In the genomic region with DNA sequence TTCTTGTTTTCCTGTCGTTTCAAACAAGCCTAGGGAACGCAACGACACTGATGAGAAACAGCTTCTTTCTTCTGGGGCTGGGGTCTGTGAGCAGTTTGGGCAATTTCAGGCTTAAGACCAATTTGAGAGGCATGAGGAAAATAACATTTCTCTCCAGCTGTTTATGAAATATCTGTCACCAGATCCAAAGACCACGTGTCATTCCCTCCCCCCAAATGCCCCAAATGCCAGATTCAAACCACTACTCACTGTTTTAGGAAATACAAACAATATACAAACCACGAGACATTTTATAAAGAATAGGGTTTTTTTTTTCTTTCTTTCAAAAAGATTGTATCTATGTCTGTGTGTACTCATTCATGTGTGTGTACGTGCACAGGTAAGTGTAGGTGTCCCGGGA, we compare ENCODE assay signal across 28 mouse cellular contexts. TPM values are rescaled to one million over a fixed set of nuclear protein-coding genes. Genes with fewer than 3 reads are reported as not detected.
DNase-seq lines count a peak whose midpoint lies in the region; ATAC-seq and TF ChIP-seq lines count a peak whose summit lies in the region.
"Had no signal": no experiment of that assay in that cellular context is flagged by ENCODE, and none has a peak within 500 bp of the region (broad histone marks: within the 10 kb centered on the region; RNA-seq: fewer than 3 reads in every experiment).

No protein-coding gene starts in this region.

- TF ChIP-seq CTCF in C2C12 (IDR thresholded peaks at IDR 0.05; ENCODE audit: control insufficient read depth, insufficient read depth, insufficient read length) = no peak
- TF ChIP-seq CTCF in embryonic fibroblast, embryonic 13.5 days (IDR thresholded peaks at IDR 0.05; ENCODE audit: borderline replicate concordance, insufficient read depth, low read length) = no peak
- TF ChIP-seq CTCF in thymus, adult 2 months (IDR thresholded peaks at IDR 0.05; ENCODE audit: borderline replicate concordance, control insufficient read depth, extremely low read depth, insufficient read depth, low read length, poor library complexity) = no peak

- no peaks in the 10 kb centered on the region for H3K79me3 ChIP-seq in C2C12 (ENCODE audit: low read depth)

- H3K4me2 ChIP-seq in embryonic facial prominence, embryonic 12.5 days (replicated peaks) = no peak overlapping the region
- H3K4me2 ChIP-seq: embryonic facial prominence, embryonic 13.5 days; forebrain, embryonic 12.5 days had no signal

- H3K9me3 ChIP-seq in embryonic facial prominence, embryonic 12.5 days = no peaks in the 10 kb centered on the region
- H3K9me3 ChIP-seq: embryonic facial prominence, embryonic 13.5 days; forebrain, embryonic 10.5 days; forebrain, embryonic 12.5 days had no signal

- H3K27ac ChIP-seq in embryonic facial prominence, embryonic 12.5 days = peak overlapping the region; percentile 19; the same call in 1 of the 2 replicates
- peak overlapping the region; percentile 93 for H3K27ac ChIP-seq in embryonic fibroblast, embryonic 13.5 days (ENCODE audit: insufficient read depth, low read length)
- no peak overlapping the region for H3K27ac ChIP-seq in thymus, adult 2 months (ENCODE audit: control insufficient read depth, insufficient read depth, low read length)
- H3K27ac ChIP-seq: embryonic facial prominence, embryonic 13.5 days; forebrain, embryonic 10.5 days; forebrain, embryonic 12.5 days had no signal

- no peak for ATAC-seq in embryonic facial prominence, embryonic 12.5 days (ENCODE audit: insufficient number of reproducible peaks, insufficient read depth, low FRiP score, low TSS enrichment)
- ATAC-seq: activated CD4-positive, CD25-positive, alpha-beta regulatory T cell, adult 4 months; forebrain, embryonic 14.5 days; forebrain, embryonic 16.5 days had no signal

- DNase-seq in 3T3-L1 (ENCODE audit: low read depth, low spot score) = peak; percentile 39
- no peak for DNase-seq in heart, postnatal 14 days
- DNase-seq in frontal cortex, postnatal 10 days (ENCODE audit: low spot score in 2 of 2) = no peak
- no peak for DNase-seq in lung, postnatal 25 days (ENCODE audit: low spot score)
- no peak for DNase-seq in thymus, adult 2 months
- DNase-seq: adrenal gland, adult 8-10 months; adrenal gland, postnatal 14 days; adrenal gland, postnatal 36 days; B cell, adult 2 months; cerebellum, adult 11 months; cerebellum, adult 18-20 months; cerebellum, adult 8-10 months; cerebellum, adult 9-11 months; cerebellum, postnatal 14 days had no signal

- H3K79me2 ChIP-seq in C2C12 (ENCODE audit: control insufficient read depth, insufficient read depth) = no peaks in the 10 kb centered on the region

- no peak overlapping the region for H3ac ChIP-seq in C2C12 (ENCODE audit: control insufficient read depth, insufficient read length, low read depth)

- intact Hi-C loops in heart, postnatal 14 days (cut with DNase I) = no loop called here

- WGBS in embryonic facial prominence, embryonic 12.5 days = 49% methylated on average over 7 of the region's 7 CpGs
- WGBS in thymus, adult 2 months = 57% methylated on average over 7 of the region's 7 CpGs

- no peak for TF ChIP-seq POLR2A in embryonic fibroblast, embryonic 13.5 days (IDR thresholded peaks at IDR 0.05; ENCODE audit: low read depth, low read length)
- no peak for TF ChIP-seq POLR2A in thymus, adult 2 months (IDR thresholded peaks at IDR 0.05; ENCODE audit: control insufficient read depth, extremely low read depth, insufficient read depth, low read length, poor library complexity)

- H3K9ac ChIP-seq in embryonic facial prominence, embryonic 12.5 days = no peak overlapping the region
- H3K9ac ChIP-seq: embryonic facial prominence, embryonic 13.5 days; forebrain, embryonic 12.5 days had no signal

- H3K4me1 ChIP-seq in embryonic facial prominence, embryonic 12.5 days = peaks cover 14% of the 10 kb centered on the region; the same call in 1 of the 2 replicates
- peaks cover 10% of the 10 kb centered on the region for H3K4me1 ChIP-seq in embryonic fibroblast, embryonic 13.5 days (ENCODE audit: control insufficient read depth, insufficient read depth, low read length)
- H3K4me1 ChIP-seq in thymus, adult 2 months (replicated peaks; ENCODE audit: control insufficient read depth, insufficient read depth, low read length) = no peaks in the 10 kb centered on the region

- H3K27me3 ChIP-seq in C2C12 (ENCODE audit: control insufficient read depth, insufficient read depth, insufficient read length) = no peaks in the 10 kb centered on the region
- H3K27me3 ChIP-seq in embryonic facial prominence, embryonic 12.5 days = no peaks in the 10 kb centered on the region
- H3K27me3 ChIP-seq in thymus, adult 2 months (ENCODE audit: control insufficient read depth, insufficient read depth, low read length) = no peaks in the 10 kb centered on the region
- H3K27me3 ChIP-seq: embryonic facial prominence, embryonic 13.5 days; forebrain, embryonic 12.5 days; Patski had no signal

- no peaks in the 10 kb centered on the region for H3K36me3 ChIP-seq in C2C12 (ENCODE audit: control insufficient read depth, insufficient read depth)
- no peaks in the 10 kb centered on the region for H3K36me3 ChIP-seq in embryonic facial prominence, embryonic 12.5 days
- no peaks in the 10 kb centered on the region for H3K36me3 ChIP-seq in thymus, adult 2 months (ENCODE audit: control insufficient read depth, insufficient read depth, low read length)
- H3K36me3 ChIP-seq: embryonic facial prominence, embryonic 13.5 days; forebrain, embryonic 10.5 days; forebrain, embryonic 12.5 days had no signal

- H3K4me3 ChIP-seq in C2C12 (ENCODE audit: insufficient read depth, poor library complexity, severe bottlenecking) = no peak overlapping the region
- H3K4me3 ChIP-seq in embryonic facial prominence, embryonic 12.5 days = no peak overlapping the region
- no peak overlapping the region for H3K4me3 ChIP-seq in embryonic fibroblast, embryonic 13.5 days (ENCODE audit: insufficient read depth, low read length)
- no peak overlapping the region for H3K4me3 ChIP-seq in thymus, adult 2 months (ENCODE audit: control insufficient read depth, insufficient read depth, low read length)
- H3K4me3 ChIP-seq: embryonic facial prominence, embryonic 13.5 days; erythroblast, embryonic 14.5 days; forebrain, embryonic 10.5 days; forebrain, embryonic 12.5 days had no signal

TF ChIP-seq in C2C12, 6 proteins besides CTCF, POLR2A, EP300 and RAD21:
- TF ChIP-seq FOSL1 (IDR thresholded peaks at IDR 0.05; ENCODE audit: insufficient read depth, low read length, poor library complexity, severe bottlenecking) = no peak
- no peak for TF ChIP-seq MYOD1 (IDR thresholded peaks at IDR 0.05; ENCODE audit: control insufficient read depth, insufficient read length, low read depth)
- TF ChIP-seq USF1 (IDR thresholded peaks at IDR 0.05; ENCODE audit: low read depth) = peak; percentile 62
- TF ChIP-seq MAX (IDR thresholded peaks at IDR 0.05) = no peak
- TF ChIP-seq CEBPB (IDR thresholded peaks at IDR 0.05; ENCODE audit: low read depth) = no peak
- TF ChIP-seq MYOG (IDR thresholded peaks at IDR 0.05; ENCODE audit: control insufficient read depth, extremely low read depth, insufficient read length) = no peak

RNA-seq across cellular contexts. Expression of a gene that starts 17.6 kb away (rescaled TPM):
- 0.09 TPM for polyA plus RNA-seq in C2C12 (2012; fragmentation: generic; extraction: Trizol)
- polyA plus RNA-seq in embryonic facial prominence, embryonic 12.5 days (2016; fragmentation: Nextera tagmentation; extraction: Ambion mirVana) = 0.18 TPM in 1 of 2 replicates, not detected in the other
- polyA plus RNA-seq in embryonic fibroblast, embryonic 13.5 days (2011; ENCODE audit: insufficient read length, low read depth, missing spikeins) = not detected in 2 replicates
- total RNA-seq in heart, postnatal 14 days (2021) = not detected
- 0.07 TPM in 1 of 2 replicates, not detected in the other for polyA plus RNA-seq in thymus, adult 2 months (2012; rRNA removed)
- total RNA-seq: adrenal gland, adult 18-20 months; adrenal gland, adult 8-10 months; adrenal gland, postnatal 14 days; adrenal gland, postnatal 36 days; gastrocnemius, adult 18-20 months; MEL had no signal
- polyA plus RNA-seq: activated CD4-positive, CD25-positive, alpha-beta regulatory T cell, adult 4 months; embryonic facial prominence, embryonic 13.5 days; erythroblast, embryonic 14.5 days; forebrain, embryonic 12.5 days had no signal
